ENCODE assay signal across 8 mouse cellular contexts in genomic region chr14:54553975-54554769, GRCm38 (mm10). TPM values are rescaled to one million over a fixed set of nuclear protein-coding genes. Genes with fewer than 3 reads are reported as not detected.
A peak's percentile ranks its signal among the peaks of the same experiment; 100 is the strongest.
DNase-seq lines count a peak whose midpoint lies in the region; ATAC-seq and TF ChIP-seq lines count a peak whose summit lies in the region.

Haus4 (minus strand) TSS chr14:54554616.

- H3K9me3 ChIP-seq in forebrain, postnatal 0 days (ENCODE audit: low read length): no peaks in the 10 kb centered on the region
- no peaks in the 10 kb centered on the region for H3K9me3 ChIP-seq in lung, postnatal 0 days (ENCODE audit: low read length)

- H3K4me2 ChIP-seq in forebrain, postnatal 0 days (ENCODE audit: low read depth): peak within 1 kb of the TSS; percentile 84
- H3K4me2 ChIP-seq in lung, postnatal 0 days (replicated peaks; ENCODE audit: low read depth, low read length): peak within 1 kb of the TSS; percentile 93

- no peaks in the 10 kb centered on the region for H3K36me3 ChIP-seq in forebrain, postnatal 0 days (ENCODE audit: insufficient read depth)
- no peaks in the 10 kb centered on the region for H3K36me3 ChIP-seq in lung, postnatal 0 days (ENCODE audit: insufficient read depth, low read length)

- 0 out of 2 replicates have a peak, but pooled peaks have one; percentile 17 for TF ChIP-seq EP300 in lung, postnatal 0 days (IDR thresholded peaks at IDR 0.05)

- H3K27me3 ChIP-seq in forebrain, postnatal 0 days (ENCODE audit: insufficient read depth, low read length): no peaks in the 10 kb centered on the region
- H3K27me3 ChIP-seq in lung, postnatal 0 days (replicated peaks; ENCODE audit: insufficient read depth, low read length): no peaks in the 10 kb centered on the region

- H3K4me3 ChIP-seq in forebrain, postnatal 0 days (ENCODE audit: low read depth, low read length): peak within 1 kb of the TSS; percentile 68
- H3K4me3 ChIP-seq in lung, postnatal 0 days (ENCODE audit: low read depth, low read length): peak within 1 kb of the TSS; percentile 58

- peak; percentile 95 for ATAC-seq in forebrain, postnatal 0 days
- peak; percentile 98 for ATAC-seq in lung, postnatal 0 days

- H3K9ac ChIP-seq in forebrain, postnatal 0 days: peak within 1 kb of the TSS; percentile 71
- peak within 1 kb of the TSS; percentile 54 for H3K9ac ChIP-seq in lung, postnatal 0 days (replicated peaks; ENCODE audit: low read depth)

- peak; percentile 90 for DNase-seq in NIH3T3 (ENCODE audit: low read depth)
- peak; percentile 72 for DNase-seq in cerebellum, adult 8-10 months
- DNase-seq in forebrain, postnatal 0 days: peak; percentile 87
- DNase-seq in heart, postnatal 4 days: peak; percentile 86
- peak; percentile 35 to 60 for DNase-seq in layer of hippocampus, adult 8-10 months (ENCODE audit: low spot score in 2 of 2)
- DNase-seq in lung, postnatal 0 days (ENCODE audit: low spot score): peak; percentile 94
- DNase-seq in ovary, postnatal 10 days (ENCODE audit: low spot score): peak; percentile 65
- peak; percentile 67 to 71 for DNase-seq in thymus, postnatal 10 days (ENCODE audit: low spot score in 2 of 2)

- 3% methylated on average over 76 of the region's 76 CpGs for WGBS in forebrain, postnatal 0 days
- under 1% methylated on average over 74 of the region's 76 CpGs for WGBS in lung, postnatal 0 days

- TF ChIP-seq CTCF in forebrain, postnatal 0 days (IDR thresholded peaks at IDR 0.05; ENCODE audit: low read depth): peak; percentile 70
- peak; percentile 76 for TF ChIP-seq CTCF in lung, postnatal 0 days (IDR thresholded peaks at IDR 0.05)

- peak within 1 kb of the TSS; percentile 62; the same call in 1 of the 2 replicates for H3K27ac ChIP-seq in forebrain, postnatal 0 days (ENCODE audit: low read depth, low read length)
- H3K27ac ChIP-seq in lung, postnatal 0 days (ENCODE audit: low read length): peak within 1 kb of the TSS; percentile 87

- H3K4me1 ChIP-seq in forebrain, postnatal 0 days (ENCODE audit: insufficient read depth): no peaks in the 10 kb centered on the region
- H3K4me1 ChIP-seq in lung, postnatal 0 days (ENCODE audit: insufficient read depth, low read depth, low read length): 0 out of 2 replicates have a peak, but pooled peaks cover 8% of the 10 kb centered on the region

RNA-seq across cellular contexts. Expression of gene Haus4, which starts in this region (rescaled TPM):
- 21.3 and 23.1 TPM in 2 replicates for total RNA-seq in forebrain, postnatal 0 days (2014; rRNA removed)
- polyA plus RNA-seq in forebrain, postnatal 0 days (2015; fragmentation: Nextera tagmentation; extraction: Ambion mirVana): 17.9 and 19.5 TPM in 2 replicates
- 10 to 100 TPM; 30.6 to 32.7 TPM for total RNA-seq in heart, postnatal 4 days (2021)
- 1 to 10 TPM; 3.6 to 9.7 (median 4.9) TPM for total RNA-seq in layer of hippocampus, adult 8-10 months (2022)
- 22.1 and 24.2 TPM in 2 replicates for polyA plus RNA-seq in lung, postnatal 0 days (2015; fragmentation: Nextera tagmentation; extraction: Ambion mirVana)

Comparison
In these comparisons a context has a peak if more than half of its experiments do, and no peak if none do; other contexts are left out.
1. Peak in every context shown above with its lines: DNase-seq, ATAC-seq, H3K4me3 ChIP-seq and H3K27ac ChIP-seq.